Mouse (Mus musculus) cerebral cortex, adult 2 months (tissue): ENCODE data around the gene Ahdc1.

Experiments used
- WGBS: fragments of 180-500 bp; shearing (Covaris S2); methylation state at CpG from one replicate; pipeline ENCODE4 v1.1.7; 2018; 5-methylcytosine and 5-hydroxymethylcytosine counted together

The Ahdc1 gene

DNA sequence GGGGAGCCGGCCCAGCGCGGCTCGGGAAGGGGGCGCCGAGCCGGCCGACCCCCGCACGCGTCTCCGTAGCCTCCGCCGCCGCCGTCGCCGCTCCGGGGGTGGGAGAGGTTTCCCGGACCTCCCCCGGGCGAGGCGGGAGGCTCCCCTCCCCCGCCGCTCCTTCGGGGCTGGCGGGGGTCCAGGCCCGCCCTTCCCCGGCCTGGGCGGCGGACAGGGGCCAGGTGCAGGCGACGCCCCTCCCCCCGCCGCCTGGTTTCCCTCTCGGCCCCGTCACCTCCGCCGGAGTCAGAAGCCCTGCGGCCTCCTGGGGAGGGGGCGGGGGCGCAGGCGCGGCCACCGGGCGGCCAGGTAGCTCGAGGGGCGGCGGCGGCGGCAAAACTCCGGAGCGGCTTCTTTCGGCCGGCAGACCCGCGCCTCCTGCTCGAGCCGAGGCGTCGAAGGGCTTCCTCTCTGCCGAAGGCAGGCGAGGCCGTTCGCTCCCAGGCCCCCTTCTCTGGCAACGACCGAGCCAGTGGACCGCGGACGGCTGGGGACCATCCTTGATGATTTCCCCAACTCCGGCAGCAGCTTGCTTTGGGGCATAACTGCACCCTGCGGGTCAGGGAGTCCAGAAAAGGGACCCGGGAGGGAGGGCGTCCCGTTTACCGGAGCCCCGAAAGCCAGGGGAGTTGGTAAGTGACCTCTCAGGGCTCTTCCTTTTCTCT, 28.2 kb downstream of the Ahdc1 start:
- 9% methylated on average over 73 of the region's 77 CpGs for WGBS

DNA sequence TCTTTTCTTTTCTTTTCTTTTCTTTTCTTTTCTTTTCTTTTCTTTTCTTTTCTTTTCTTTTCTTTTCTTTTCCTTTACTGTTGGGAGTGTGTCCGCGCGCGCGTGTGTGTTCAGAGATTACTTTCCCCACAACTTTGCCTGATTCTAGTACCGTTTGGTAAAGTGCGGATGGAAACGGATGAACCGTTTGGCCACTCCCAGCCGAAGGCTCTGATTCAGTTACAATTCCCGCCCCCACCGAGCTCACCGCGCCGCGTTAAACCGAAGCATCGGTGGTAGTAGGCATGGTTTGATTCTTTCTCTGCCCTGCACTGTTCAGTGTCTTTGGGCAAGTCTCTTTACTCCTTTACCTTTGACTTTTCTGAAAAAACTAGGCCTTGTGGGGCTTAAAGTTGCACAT, 28.8 kb downstream of the Ahdc1 start:
- WGBS: 53% methylated on average over 18 of the region's 18 CpGs

DNA sequence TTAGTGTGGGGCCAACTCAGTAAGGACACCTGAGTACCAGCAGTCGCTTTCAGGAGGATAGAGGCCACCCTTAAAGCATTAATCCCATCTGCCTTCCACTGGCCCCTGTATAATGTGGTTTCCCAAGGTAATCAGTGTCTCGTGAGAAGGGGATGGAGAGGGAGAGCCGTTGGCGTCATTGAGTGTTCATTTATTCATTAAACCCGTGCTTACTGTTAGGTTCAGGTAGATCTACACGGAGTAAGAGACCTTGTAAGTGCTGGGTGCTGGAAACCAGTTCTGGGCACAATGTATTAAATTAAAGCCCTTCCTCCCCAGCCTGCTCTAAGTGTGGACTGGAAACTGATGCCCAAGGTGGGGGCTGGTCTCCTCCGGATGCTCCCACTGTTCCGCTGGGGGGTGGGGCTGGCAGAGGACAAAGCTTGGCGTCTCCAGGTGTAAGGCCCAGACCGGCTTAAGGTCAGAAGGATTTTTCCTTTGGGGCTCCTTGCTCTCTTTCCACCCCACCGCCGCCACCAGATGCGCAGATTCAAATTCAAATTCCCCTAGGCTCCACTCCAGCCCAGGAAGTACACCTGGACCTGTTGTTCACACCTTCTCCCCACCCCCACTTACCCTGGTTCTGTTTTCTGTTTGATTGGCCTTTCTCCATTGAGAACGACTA, 29.3 kb downstream of the Ahdc1 start:
- 82% methylated on average over 14 of the region's 14 CpGs for WGBS

DNA sequence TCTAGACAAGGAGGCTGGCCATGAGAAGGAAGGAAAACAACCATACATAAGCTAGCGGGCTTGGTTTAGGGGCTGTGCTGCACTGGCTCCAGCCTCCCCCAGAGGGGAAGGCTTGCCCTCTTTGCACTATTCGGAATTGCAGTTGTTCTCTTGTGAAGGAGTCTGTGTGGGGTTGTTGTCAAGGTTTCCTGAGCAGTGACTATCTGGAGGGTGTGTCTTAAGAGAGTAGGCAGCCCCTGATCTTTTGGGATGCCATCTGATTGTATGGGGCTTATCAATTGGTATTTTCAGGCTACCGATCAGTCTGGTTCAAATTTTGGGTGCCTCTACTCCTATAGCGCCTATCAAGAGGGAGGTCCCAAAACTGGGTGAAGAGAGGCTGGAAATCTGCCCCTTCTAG, 31.2 kb downstream of the Ahdc1 start:
- WGBS: 49% methylated on average over 4 of the region's 4 CpGs

DNA sequence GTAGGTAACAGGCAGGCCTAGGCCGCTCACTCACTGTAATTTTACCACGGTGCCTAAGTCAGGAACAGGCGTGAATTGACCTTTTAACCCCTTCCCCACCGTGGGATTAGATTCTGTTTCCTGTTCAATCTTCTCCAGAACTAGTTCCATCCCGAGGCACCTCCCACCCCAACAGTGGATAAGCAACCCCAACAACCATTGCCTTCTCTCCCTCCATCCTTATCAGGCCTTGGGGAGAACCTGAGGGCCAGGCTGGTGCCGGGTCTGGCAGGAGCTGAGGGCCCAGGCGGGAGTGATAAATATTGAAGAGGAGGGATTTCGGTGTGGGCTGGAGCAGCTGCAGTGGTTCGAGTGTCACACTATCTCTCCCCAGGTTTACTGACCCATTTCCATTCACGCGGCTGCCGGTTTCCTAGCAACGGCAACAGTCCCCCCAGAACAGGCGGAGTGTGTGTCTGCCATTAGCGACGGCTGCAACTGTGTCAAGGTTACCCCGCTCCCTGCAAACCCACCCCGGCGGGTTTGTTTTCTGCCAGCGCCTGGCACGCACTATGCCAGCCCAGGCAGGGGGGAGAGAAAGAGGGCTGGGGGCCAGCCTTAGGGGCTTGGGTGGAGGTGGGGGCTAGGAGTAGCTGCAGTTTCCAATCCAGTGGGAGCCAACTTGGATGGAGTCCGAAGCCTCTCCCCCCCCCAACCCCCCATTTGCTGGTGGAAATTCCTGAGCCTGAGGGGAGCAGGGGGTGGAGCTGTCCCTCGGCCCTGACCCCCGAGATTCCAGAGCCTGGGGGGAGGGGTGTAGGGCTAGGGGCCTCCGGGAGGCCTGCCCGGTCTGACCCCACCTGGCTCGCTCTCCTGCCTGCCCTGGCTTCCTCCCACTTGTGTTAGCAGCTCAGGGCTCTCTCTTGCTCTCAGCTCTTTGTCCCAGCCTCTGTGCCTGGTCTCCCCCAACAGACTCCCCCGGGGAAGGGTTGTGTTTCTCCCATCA, 31.9 kb downstream of the Ahdc1 start:
- 20% methylated on average over 28 of the region's 28 CpGs for whole genome bisulfite sequencing

DNA sequence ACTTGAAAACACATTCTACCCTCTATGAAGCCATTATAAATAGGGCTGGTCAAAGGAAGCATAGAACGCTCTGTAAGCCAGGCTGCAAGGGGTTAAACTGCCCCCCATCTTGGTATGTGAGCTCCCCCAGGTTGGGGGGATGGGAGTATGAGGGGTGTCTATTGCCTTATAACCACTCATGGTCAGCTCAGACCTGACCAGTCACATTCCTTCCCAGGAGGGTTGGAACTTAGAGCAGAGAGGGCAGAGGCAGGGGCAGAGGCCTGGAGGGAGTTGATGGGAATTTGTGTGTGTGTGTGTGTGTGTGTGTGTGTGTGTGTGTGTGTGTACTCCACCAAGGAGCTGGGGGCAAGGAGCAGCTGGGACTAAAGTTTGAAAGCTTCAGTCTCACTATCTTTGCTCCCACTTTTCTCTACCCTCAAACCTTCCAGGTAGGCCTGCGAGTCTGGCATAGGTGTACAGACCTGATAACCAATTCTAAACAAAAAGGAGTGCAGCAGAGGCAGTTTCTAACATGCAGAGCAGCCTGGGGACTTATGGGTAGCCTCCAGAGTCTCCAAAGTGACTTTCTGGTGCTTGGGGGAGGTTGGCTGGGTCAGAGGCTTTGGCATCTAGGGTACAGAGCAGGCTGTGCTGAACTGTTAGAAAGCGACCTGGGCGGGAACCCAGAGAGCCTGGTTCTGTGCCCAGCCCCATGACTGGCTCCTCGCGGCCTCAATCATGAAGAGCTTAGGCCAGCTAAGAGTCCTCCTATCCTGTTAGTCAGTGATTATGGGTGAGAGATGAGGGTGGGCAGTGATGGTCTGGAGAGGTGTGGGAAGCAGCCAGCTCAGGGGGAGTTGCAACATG, 33.0 kb downstream of the Ahdc1 start:
- 56% methylated on average over 6 of the region's 6 CpGs for WGBS

DNA sequence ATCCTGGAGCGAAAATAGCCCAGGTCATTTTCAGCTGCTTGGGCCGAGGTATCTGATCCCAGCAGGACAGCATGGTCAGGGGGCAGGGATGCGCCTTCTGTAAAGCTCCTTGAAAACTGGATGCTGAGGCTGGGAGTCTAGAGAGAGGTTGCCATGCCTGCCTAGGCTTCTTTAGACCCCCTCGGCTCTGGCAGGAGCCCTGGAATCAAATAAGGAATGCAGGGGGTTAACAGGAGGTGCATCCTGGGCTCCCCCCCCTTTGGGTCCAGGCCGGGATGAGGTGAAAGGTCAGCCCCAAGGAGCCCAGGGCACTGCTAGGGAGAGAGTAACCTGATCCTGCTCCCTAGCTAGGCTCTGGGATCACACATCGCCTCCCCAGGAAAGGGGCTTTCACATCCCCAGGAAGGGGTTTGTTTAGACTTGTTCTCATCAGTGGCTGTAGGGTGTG, 33.6 kb downstream of the Ahdc1 start:
- WGBS: 51% methylated on average over 6 of the region's 6 CpGs

DNA sequence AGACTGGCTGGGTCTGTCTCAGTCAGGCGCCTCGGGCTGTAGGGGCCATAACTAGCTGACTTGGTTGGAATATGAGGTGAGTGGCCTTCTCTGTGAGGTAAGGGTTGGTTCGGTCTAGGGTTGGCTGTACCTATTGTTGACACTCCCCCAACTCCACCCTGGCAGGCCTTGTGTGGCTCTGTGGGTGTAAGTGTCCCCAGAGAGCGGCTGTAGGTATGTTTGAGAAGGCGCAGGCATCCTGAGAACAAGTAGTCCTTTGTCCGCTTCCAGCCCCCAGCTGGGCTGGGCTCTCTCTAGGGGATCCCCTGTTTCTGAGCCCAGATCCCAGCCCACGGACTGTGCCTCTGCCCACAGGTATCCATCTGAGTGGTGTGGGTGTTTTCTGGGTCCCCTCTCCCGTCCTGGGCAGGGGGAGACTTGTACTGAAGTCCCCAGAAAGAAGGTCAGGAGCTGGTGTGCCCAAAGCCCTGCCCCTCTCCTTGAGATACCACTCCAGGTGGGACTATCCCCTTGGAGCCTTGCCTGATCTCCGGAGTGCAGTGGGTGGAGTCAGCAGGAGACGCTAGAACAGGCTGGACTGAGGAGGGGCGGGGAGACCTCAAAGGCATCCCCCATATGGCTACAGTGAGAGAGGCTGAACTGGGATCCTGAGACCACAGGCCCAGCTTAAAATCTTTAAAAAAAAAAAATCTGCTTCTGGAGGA, 34.9 kb downstream of the Ahdc1 start:
- WGBS: 43% methylated on average over 11 of the region's 11 CpGs

DNA sequence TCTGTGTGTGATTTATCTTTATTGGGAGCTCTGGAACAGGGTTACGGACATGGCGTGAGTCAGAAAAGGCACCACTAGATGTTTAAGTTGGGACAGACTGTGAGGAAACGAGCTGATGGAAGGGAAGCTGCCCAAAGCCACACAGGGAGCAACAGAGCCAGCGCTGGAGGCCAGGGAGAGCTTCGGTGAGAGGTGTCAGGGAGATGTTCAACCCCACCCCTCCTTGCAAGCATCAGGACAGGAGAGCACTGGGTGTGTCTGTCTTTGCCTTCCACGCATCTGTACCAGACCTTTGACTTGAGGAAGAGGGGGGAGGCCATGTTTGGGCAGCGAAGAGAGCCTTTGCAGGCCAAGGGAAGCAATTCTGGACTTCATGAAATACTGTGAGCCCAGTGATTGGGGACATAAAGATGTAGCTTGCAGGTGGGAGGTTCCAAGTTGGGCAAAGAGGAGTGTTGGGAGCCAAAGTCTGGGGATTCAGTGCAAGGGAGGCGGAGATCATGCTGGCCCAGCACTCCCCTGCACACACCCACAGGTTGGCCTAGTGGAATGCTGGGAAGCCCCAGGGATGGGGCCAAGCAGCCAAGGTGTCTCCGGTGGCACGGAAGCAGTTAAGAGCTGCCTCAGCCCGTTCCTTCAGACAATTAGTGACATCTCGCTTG, 35.8 kb downstream of the Ahdc1 start:
- WGBS: 33% methylated on average over 12 of the region's 12 CpGs

DNA sequence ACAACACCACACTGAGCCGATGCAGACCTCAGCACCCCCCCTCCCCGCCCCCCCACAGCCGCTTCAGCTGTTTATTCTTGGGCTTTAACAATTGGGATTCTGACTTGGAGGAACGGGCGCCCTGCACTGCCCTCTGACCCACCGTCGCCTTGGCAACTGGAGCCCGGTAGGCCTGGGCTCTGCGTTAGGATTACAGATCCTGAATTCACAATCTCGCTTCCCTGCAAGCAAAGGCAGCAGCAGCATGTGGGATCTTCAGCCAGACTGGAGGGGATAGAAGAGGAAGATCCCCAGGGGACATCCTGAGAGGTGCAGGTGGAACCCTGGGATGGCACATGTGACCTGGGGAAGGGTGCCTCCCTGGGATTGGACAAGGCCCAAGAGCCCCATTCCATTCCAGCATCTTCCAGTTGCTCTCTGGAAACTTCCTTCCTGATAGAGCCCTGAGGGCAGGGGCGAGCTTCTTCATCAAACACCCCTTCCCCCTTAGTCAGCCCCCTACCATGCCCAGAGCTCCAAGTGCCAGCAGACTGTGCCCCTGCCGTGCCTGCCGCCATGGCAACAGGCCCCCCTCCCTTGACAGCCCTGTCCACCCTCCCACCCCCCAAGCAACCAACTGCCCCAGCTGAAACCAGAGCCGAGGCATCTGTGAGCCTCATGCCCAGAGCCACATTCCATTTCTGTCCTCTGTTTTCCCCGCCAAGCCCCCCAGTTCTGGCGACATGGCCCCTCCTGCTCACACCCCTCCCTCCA, 36.5 kb downstream of the Ahdc1 start:
- 13% methylated on average over 16 of the region's 16 CpGs for WGBS

DNA sequence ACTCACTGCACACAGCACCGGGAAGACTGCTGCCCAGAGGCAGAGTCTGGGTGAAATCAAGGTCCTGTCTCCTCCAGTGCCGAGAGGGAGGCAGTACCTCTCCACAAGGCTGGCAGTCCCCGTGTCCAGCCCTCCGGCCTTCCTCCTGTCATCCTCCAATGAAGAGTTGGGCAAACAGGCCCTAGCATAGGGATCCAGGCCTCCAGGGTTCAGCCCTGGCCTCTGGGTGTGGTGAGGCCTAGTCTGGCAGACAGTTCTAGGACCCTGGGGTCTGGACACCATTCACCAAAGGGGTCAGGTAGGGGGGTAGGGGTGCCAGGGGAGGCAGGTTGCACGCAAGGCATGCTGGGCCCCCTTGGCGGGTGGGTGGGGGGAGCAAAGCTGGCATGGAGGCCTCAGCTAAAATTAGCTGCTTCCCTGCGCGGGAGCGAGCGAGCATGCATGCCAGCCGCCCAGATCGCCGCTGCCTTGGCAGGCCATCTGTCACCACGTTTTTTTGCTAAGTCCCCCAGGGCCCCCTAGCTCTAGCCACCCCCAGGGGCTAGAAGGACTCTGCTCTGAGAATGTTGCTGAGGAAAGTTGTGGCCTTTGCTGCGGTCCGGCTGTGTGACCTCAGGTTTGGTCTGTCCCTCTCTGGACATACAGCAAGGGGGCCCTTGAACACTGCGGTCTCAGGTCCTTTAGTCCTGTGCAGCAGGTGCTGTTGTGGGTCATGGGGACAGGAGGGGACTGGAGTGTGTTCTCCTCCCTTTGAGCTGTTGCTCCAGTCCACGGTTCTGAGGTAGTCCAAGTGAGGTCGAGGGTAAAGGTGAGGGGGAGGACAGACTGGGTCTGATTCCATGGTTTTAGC, 38.2 kb downstream of the Ahdc1 start:
- 34% methylated on average over 19 of the region's 19 CpGs for WGBS

DNA sequence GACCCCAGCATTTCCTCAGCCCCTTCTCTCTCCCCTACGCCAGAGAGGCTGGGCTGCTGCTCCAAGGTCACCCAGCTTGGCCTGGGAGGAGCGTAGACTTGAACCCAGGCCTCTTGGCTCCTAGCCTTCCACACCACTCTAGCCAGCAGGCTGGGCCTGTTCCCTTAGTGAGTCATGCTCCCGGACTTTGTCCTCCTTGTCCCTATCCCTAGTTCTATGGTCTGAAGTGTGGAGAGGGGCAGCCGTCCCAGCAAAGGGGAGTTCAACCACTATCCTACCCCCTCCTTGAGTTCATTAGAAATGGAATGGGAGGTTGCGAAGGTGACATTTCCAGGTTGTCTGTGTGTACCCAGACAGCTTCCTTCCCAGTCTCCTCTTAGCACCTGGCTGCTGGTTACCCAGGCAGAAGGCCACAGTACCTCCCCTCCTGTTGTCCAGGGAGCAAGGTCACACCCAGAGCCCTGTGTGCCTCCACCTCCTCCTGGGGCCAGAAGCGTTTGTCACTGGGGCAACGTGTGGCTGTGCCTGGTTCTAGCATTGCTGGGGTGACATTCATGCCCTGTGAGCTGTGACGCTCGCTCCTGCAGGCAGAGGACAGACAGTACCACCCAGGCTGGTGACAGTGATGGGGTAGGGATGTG, 39.3 kb downstream of the Ahdc1 start:
- WGBS: 56% methylated on average over 9 of the region's 9 CpGs

DNA sequence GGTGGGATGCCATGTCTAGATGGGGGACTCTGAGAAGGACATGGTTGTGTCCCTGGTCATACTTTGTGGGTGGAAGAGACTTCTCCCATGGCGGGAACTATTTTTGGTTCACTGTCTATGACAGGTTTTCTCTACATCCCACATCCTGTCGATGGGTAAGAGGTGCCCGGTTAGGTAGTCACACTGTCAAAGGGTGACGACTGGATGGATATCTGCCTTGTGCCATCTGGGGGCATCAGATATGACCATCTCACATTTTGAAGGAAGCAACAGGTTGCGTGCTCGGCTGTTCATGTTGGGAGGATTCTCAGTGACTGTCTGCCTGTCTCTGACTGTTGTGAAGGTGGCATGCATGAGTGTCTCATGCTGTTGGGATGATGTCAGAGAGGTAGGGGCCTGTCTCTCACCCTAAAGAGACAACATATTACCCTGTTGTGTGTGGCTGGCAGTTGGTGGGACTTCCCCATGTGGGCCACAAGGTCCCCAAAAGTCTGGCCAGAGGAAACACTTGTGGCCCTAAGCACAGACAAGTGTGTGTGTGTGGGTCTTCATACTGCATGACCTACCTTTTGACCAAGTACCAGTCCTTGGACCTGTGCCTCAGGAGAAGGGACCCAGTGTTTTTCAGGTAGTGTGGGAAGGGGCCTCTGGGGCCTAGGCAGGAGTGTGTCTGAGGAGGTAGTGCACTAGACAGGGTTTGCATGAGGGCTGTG, 39.9 kb downstream of the Ahdc1 start:
- WGBS: 55% methylated on average over 6 of the region's 6 CpGs

DNA sequence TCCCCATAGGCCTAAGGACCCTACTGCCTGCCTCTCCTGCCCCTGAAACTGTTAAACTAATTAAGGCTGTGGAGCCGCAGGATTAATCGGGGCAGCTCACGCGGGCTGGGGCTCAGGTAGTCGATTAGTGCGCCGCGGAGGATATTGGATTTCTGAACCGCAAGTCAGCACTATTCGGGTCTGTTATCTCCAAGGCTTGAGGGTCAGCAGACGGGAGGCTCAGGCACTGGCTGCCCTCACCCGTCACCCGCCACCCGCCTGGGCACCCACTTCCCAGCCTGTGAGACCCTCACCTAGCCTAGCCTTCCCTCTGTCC, 40.4 kb downstream of the Ahdc1 start:
- WGBS: 64% methylated on average over 14 of the region's 14 CpGs

DNA sequence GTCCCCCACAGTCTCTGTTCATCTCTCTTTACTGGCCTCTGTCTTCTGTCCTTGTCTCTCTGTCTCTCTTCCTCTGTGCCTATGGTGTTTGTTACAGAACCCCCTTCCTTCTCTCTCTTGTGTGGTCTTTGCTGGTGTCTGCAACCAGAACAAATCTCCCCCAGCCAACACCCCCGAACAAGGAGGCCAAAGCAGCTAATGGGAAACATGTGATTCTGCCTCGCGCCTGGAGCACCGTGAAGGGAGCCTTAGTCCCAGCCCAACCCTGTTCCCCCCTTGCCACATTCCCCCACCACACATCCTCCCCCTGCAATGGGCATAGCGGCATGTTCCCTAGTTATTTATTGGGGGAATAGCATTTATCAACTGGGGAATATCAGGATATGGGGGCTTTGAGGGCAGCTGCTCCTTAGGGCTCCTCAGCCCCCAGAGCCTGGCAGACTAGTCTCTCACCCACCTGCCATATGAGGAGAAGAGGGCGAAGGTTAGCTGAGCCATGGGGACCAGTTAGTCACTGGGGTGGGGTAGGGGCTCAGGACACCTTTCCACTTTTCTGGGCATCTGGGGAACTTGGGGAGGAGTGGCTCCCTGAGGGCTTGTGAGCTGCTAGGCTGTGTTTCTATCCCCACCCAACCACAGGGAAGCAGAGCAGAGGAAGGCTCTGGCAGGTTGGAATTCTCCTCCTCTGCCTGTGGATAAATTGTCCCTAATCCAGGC, 41.1 kb downstream of the Ahdc1 start:
- 38% methylated on average over 6 of the region's 6 CpGs for WGBS

DNA sequence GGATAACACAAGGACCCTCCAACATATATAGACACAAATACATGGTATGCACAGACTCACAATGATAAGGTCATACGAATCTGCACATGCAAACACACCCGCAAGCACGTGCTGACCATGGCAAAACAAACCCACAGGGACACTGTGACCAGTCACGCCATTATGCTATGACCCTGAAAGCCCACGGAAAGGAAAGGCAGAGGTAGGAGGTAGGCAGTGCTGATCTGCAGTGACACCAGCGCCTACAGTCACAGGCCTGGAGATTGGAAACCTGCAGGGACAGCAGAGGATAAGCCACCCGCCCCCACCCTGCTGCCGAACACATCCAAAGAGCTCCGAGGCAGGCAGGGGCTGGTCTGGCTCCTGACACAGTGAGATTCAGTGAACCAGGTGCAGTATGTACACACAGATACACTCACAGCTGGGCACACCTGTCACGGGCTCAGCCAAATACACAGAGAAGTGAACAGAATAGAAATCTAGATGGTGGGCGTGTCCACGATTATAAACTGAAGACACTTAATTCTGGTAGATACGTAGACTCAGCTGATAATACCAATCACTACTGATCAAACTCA, 42.0 kb downstream of the Ahdc1 start:
- WGBS: 67% methylated on average over 13 of the region's 13 CpGs

DNA sequence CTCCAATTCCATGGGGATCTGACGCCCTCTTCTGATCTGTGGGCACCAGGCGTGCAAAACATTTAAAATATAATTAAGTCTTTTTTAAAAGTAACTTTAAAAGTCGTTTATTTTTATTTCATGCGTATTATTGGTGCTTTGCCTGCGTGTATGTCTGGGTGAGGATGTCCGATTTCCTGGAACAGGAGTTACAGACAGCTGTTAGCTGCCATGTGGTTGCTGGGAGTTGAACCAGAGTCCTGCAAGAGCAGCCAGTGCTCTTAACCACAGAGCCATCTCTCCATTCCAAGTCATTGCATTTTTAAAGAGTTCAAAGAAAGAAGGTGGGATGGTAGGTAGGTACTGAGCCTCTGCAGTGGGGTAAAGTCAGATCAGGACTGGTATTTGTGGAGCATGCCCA, 43.5 kb downstream of the Ahdc1 start:
- WGBS: 59% methylated on average over 6 of the region's 6 CpGs
